Mouse (Mus musculus) ovary, adult 18-20 months (tissue): ENCODE results near the gene Dut.

Source experiments
- DNase-seq: peaks from one replicate; pipeline ENCODE4 v3.0.0; 2022; ENCODE audit warnings: low spot score, mixed read lengths

The Dut gene

GRCm38 (mm10) chr2:125303764-125304384 lies 56.9 kb downstream of the Dut start:
- no peak for DNase-seq

DNA sequence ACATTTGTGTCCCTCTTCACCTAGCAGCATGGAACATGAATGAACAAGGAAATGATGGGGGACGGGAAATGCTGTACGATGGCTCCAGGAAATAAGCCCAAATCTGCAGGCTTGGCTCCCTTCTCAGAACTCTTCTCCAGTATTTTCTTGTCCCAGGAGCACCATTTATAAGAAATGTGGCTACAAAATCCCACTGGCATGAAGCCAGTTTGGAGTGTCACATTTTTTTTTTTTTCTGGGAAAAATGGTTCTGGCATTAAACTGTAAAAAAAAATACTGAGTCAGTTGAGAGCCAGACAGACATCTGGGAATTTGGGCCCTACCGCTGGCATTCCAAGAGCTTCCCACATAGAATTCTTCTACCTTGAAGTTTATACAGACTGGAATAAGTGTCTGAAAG lies 57.8 kb downstream of the Dut start:
- no peak for DNase-seq

GRCm38 (mm10) chr2:125305671-125306070 lies 58.7 kb downstream of the Dut start:
- DNase-seq: no peak
